Comparison of ENCODE assay signal across 8 mouse cellular contexts in the genomic region with DNA sequence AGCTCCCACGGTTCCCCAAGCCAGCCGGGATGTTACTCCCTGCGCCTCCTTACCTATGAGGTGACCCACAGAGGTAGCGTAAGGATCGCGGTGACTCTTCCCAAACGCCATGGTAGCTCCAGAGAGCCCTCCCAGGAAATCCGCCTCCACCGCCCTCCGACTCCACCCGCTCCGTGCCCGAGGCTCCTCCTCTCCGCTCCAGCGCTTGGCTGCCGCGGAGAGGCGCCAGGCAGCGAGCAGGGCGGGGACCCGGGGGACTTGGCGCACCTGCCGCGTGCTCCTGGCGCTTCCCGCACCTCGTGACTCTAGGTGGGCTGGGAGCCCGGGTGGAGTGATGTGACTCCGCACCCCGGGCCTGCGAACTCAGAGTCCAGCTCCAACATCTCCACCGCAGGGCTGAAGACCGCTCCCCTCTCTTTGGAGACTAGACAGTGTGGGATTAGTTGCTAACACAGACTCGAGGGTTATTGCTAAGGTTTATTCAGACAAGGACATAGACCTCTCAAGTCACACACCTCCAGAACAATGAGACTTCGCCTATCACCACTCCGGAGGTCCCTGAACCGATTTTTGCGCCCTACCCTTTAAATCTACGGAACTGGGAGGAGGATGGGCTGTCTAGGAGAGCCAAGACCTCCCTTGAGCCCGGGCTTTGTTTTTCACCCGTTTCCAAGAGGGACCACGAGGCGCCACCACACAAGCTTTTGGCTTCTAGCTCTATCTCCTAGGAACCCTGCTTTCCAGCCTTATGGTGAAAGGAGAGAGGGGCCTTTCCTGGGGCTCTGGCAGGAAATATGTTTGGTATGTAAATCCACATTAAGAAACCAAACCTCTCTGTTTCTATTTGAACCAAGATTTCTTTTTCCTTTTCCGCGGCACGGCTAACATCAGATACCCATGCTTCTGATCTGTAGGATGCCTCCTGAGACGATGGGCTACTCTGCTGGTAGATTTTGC. TPM values are rescaled to one million over a fixed set of nuclear protein-coding genes. Genes with fewer than 3 reads are reported as not detected.
DNase-seq lines count a peak whose midpoint lies in the region; ATAC-seq lines count a peak whose summit lies in the region.

A gene (minus strand): TSS at position 907 of the 957 bp plus-strand sequence.

- H3K4me2 ChIP-seq in hindbrain, embryonic 11.5 days (replicated peaks; ENCODE audit: low read depth, low read length): peak within 1 kb of the TSS; percentile 87
- peak within 1 kb of the TSS; percentile 92 for H3K4me2 ChIP-seq in lung, embryonic 15.5 days

- 6% methylated on average over 46 of the region's 47 CpGs for WGBS in hindbrain, embryonic 11.5 days
- WGBS in lung, embryonic 15.5 days: 5% methylated on average over 47 of the region's 47 CpGs

- no peaks in the 10 kb centered on the region for H3K36me3 ChIP-seq in hindbrain, embryonic 11.5 days (ENCODE audit: control insufficient read depth, insufficient read depth, low read length)
- peaks cover 7% of the 10 kb centered on the region; the same call in 1 of the 2 replicates for H3K36me3 ChIP-seq in lung, embryonic 15.5 days

- no peaks in the 10 kb centered on the region for H3K27me3 ChIP-seq in hindbrain, embryonic 11.5 days (ENCODE audit: control insufficient read depth, insufficient read depth, low read length)
- H3K27me3 ChIP-seq in lung, embryonic 15.5 days: no peaks in the 10 kb centered on the region

- H3K9me3 ChIP-seq in hindbrain, embryonic 11.5 days (ENCODE audit: control insufficient read depth, low read length): no peaks in the 10 kb centered on the region
- no peaks in the 10 kb centered on the region for H3K9me3 ChIP-seq in lung, embryonic 15.5 days

- peak within 1 kb of the TSS; percentile 71 for H3K9ac ChIP-seq in hindbrain, embryonic 11.5 days (ENCODE audit: low read depth, low read length)
- H3K9ac ChIP-seq in lung, embryonic 15.5 days: peak within 1 kb of the TSS; percentile 51

- peak; percentile 79 for DNase-seq in R1 (ENCODE audit: low read depth, low spot score)
- DNase-seq in cerebellum, postnatal 25 days: peak; percentile 83 to 87
- DNase-seq in frontal cortex, postnatal 14 days (ENCODE audit: low spot score in 2 of 2): peak; percentile 67 to 71
- DNase-seq in hindbrain, embryonic 11.5 days (ENCODE audit: low spot score): peak; percentile 77
- peak; percentile 73 to 85 for DNase-seq in layer of hippocampus, postnatal 10 days (ENCODE audit: low spot score in 2 of 2)
- DNase-seq in ovary, postnatal 14 days (ENCODE audit: low spot score): peak; percentile 63
- DNase-seq in urinary bladder, postnatal 10 days (ENCODE audit: low spot score): peak; percentile 16

- peak within 1 kb of the TSS; percentile 53 for H3K4me3 ChIP-seq in hindbrain, embryonic 11.5 days (ENCODE audit: low read depth, low read length)
- H3K4me3 ChIP-seq in lung, embryonic 15.5 days: peak within 1 kb of the TSS; percentile 67

- no peaks in the 10 kb centered on the region for H3K4me1 ChIP-seq in hindbrain, embryonic 11.5 days (replicated peaks; ENCODE audit: control insufficient read depth, insufficient read depth, low read length)
- peaks cover 14% of the 10 kb centered on the region for H3K4me1 ChIP-seq in lung, embryonic 15.5 days

- no peak within 1 kb of the TSS for H3K27ac ChIP-seq in hindbrain, embryonic 11.5 days (ENCODE audit: low read depth, low read length)
- H3K27ac ChIP-seq in lung, embryonic 15.5 days: peak within 1 kb of the TSS; percentile 66

- peak; percentile 89 for ATAC-seq in hindbrain, embryonic 11.5 days (ENCODE audit: low FRiP score)
- peak; percentile 92 for ATAC-seq in lung, embryonic 15.5 days (ENCODE audit: borderline replicate concordance, extremely low read depth, low FRiP score, low TSS enrichment)

RNA-seq across cellular contexts. Expression of the gene that starts here (rescaled TPM):
- 17.8 and 21.4 TPM in 2 replicates for polyA plus RNA-seq in hindbrain, embryonic 11.5 days (2014; fragmentation: Nextera tagmentation; extraction: Ambion mirVana)
- 10 to 100 TPM; 18.3 to 19.3 TPM for total RNA-seq in layer of hippocampus, postnatal 10 days (2021)
- polyA plus RNA-seq in lung, embryonic 15.5 days (2015; fragmentation: Nextera tagmentation; extraction: Ambion mirVana): 36.4 and 37.1 TPM in 2 replicates

Comparison
In these comparisons a context has a peak if more than half of its experiments do, and no peak if none do; other contexts are left out.
1. DNase-seq: peak in every context shown above with its lines; median percentile 85 in cerebellum, postnatal 25 days; 79 in R1; 79 in layer of hippocampus, postnatal 10 days; 77 in hindbrain, embryonic 11.5 days; 69 in frontal cortex, postnatal 14 days; 63 in ovary, postnatal 14 days; 16 in urinary bladder, postnatal 10 days.